Mouse (Mus musculus) yolk sac, embryonic 10.5 days (tissue): ENCODE measurements at regions not wholly inside any gene's neighbourhood (a gene's known extent, or its start where the extent isn't known, plus 50 kb on each side); places are given as distances from the start of the nearest gene placed in this dataset.

Experiments
- DNase-seq: peaks from one replicate; pipeline ENCODE4 v3.0.0-alpha.2; 2017; ENCODE audit warnings: low spot score

GRCm38 (mm10) chr14:101382838-101383237 is 182.7 kb upstream of the Prr30 start:
- DNase-seq = no peak

GRCm38 (mm10) chr14:101381943-101382342 is 181.8 kb upstream of the Prr30 start:
- no peak for DNase-seq

GRCm38 (mm10) chr14:101379663-101380006 is 179.5 kb upstream of the Prr30 start:
- no peak for DNase-seq

GRCm38 (mm10) chr14:101378965-101379662 is 179.0 kb upstream of the Prr30 start:
- DNase-seq = peak; percentile 32

GRCm38 (mm10) chr14:101378545-101378944 is 178.4 kb upstream of the Prr30 start:
- DNase-seq = no peak

GRCm38 (mm10) chr14:101376690-101377089 is 176.6 kb upstream of the Prr30 start:
- DNase-seq = no peak

- no peak for DNase-seq
Measured at GRCm38 (mm10) chr14:101375833-101376232, 175.7 kb upstream of the Prr30 start.

- no peak for DNase-seq
Measured at GRCm38 (mm10) chr14:101373864-101374263, 173.7 kb upstream of the Prr30 start.

GRCm38 (mm10) chr14:101359860-101360259 is 159.7 kb upstream of the Prr30 start:
- no peak for DNase-seq

- DNase-seq = no peak
Measured at GRCm38 (mm10) chr14:101353009-101353378, 152.9 kb upstream of the Prr30 start.

GRCm38 (mm10) chr14:101352046-101353008 is 152.2 kb upstream of the Prr30 start:
- peak; percentile 20 for DNase-seq

- DNase-seq = no peak
Measured at GRCm38 (mm10) chr14:101340331-101340730, 140.2 kb upstream of the Prr30 start.

- DNase-seq = no peak
Measured at GRCm38 (mm10) chr14:101332015-101332414, 131.9 kb upstream of the Prr30 start.

GRCm38 (mm10) chr14:101327421-101327820 is 127.3 kb upstream of the Prr30 start:
- DNase-seq = no peak

GRCm38 (mm10) chr14:101326477-101326941 is 126.4 kb upstream of the Prr30 start:
- no peak for DNase-seq

GRCm38 (mm10) chr14:101323361-101323760 is 123.2 kb upstream of the Prr30 start:
- DNase-seq = no peak

- no peak for DNase-seq
Measured at GRCm38 (mm10) chr14:101307920-101308319, 107.8 kb upstream of the Prr30 start.

GRCm38 (mm10) chr14:101304487-101305032 is 104.4 kb upstream of the Prr30 start:
- DNase-seq = no peak

- DNase-seq = no peak
Measured at GRCm38 (mm10) chr14:101297841-101298240, 97.7 kb upstream of the Prr30 start.

- no peak for DNase-seq
Measured at GRCm38 (mm10) chr14:101294693-101295092, 94.6 kb upstream of the Prr30 start.

GRCm38 (mm10) chr14:101287755-101288154 is 87.6 kb upstream of the Prr30 start:
- no peak for DNase-seq

GRCm38 (mm10) chr14:101269048-101269789 is 69.1 kb upstream of the Prr30 start:
- DNase-seq = no peak
